Mouse (Mus musculus): ENCODE results near the gene Epha4. TPM values are rescaled to one million over a fixed set of nuclear protein-coding genes. Genes with fewer than 3 reads are reported as not detected.
A peak's percentile ranks its signal among the peaks of the same experiment; 100 is the strongest.

Gene Epha4
- total RNA-seq, 2 experiments from 2014 or later: 274 to 323 TPM

- no peak for DNase-seq (ENCODE audit: low spot score in 2 of 2)
Measured at GRCm38 (mm10) chr1:77410153-77410552, 104.7 kb downstream of the Epha4 start.

GRCm38 (mm10) chr1:77409509-77409908 lies 105.4 kb downstream of the Epha4 start:
- no peak for DNase-seq (ENCODE audit: low spot score in 2 of 2)

GRCm38 (mm10) chr1:77407417-77407816 lies 107.5 kb downstream of the Epha4 start:
- DNase-seq (ENCODE audit: low spot score in 2 of 2): no peak

GRCm38 (mm10) chr1:77406631-77407030 lies 108.3 kb downstream of the Epha4 start:
- DNase-seq (ENCODE audit: low spot score in 2 of 2): peak in 1 of 2 experiments; percentile 58

GRCm38 (mm10) chr1:77404537-77404936 lies 110.4 kb downstream of the Epha4 start:
- no peak for DNase-seq (ENCODE audit: low spot score in 2 of 2)

GRCm38 (mm10) chr1:77402942-77403341 lies 111.9 kb downstream of the Epha4 start:
- DNase-seq (ENCODE audit: low spot score in 2 of 2): no peak

GRCm38 (mm10) chr1:77401465-77401864 lies 113.4 kb downstream of the Epha4 start:
- no peak for DNase-seq (ENCODE audit: low spot score in 2 of 2)

- no peak for DNase-seq (ENCODE audit: low spot score in 2 of 2)
Measured at GRCm38 (mm10) chr1:77391590-77391989, 123.3 kb downstream of the Epha4 start.

- DNase-seq (ENCODE audit: low spot score in 2 of 2): no peak
Measured at GRCm38 (mm10) chr1:77389069-77389468, 125.8 kb downstream of the Epha4 start.

GRCm38 (mm10) chr1:77388556-77388955 lies 126.3 kb downstream of the Epha4 start:
- no peak for DNase-seq (ENCODE audit: low spot score in 2 of 2)

- no peak for DNase-seq (ENCODE audit: low spot score in 2 of 2)
Measured at GRCm38 (mm10) chr1:77385613-77386012, 129.3 kb downstream of the Epha4 start.

GRCm38 (mm10) chr1:77383466-77383865 lies 131.4 kb downstream of the Epha4 start:
- no peak for DNase-seq (ENCODE audit: low spot score in 2 of 2)

GRCm38 (mm10) chr1:77377550-77377980 lies 137.3 kb downstream of the Epha4 start:
- no peak for DNase-seq (ENCODE audit: low spot score in 2 of 2)

GRCm38 (mm10) chr1:77374054-77374453 lies 140.8 kb downstream of the Epha4 start:
- no peak for DNase-seq (ENCODE audit: low spot score in 2 of 2)

- DNase-seq (ENCODE audit: low spot score in 2 of 2): no peak
Measured at GRCm38 (mm10) chr1:77370921-77371320, 144.0 kb downstream of the Epha4 start.

GRCm38 (mm10) chr1:77369255-77369837 lies 145.5 kb downstream of the Epha4 start:
- peak in 1 of 2 experiments; percentile 63 for DNase-seq (ENCODE audit: low spot score in 2 of 2)

- DNase-seq (ENCODE audit: low spot score in 2 of 2): no peak
Measured at GRCm38 (mm10) chr1:77365850-77366249, 149.0 kb downstream of the Epha4 start.

- DNase-seq (ENCODE audit: low spot score in 2 of 2): no peak
Measured at GRCm38 (mm10) chr1:77364596-77364995, 150.3 kb downstream of the Epha4 start.

- DNase-seq (ENCODE audit: low spot score in 2 of 2): no peak
Measured at GRCm38 (mm10) chr1:77363848-77364247, 151.0 kb downstream of the Epha4 start.

- peak; percentile 73 to 90 for DNase-seq (ENCODE audit: low spot score in 2 of 2)
Measured at GRCm38 (mm10) chr1:77346459-77346858, 168.4 kb downstream of the Epha4 start.

- no peak for DNase-seq (ENCODE audit: low spot score in 2 of 2)
Measured at GRCm38 (mm10) chr1:77343792-77344191, 171.1 kb downstream of the Epha4 start.

- DNase-seq (ENCODE audit: low spot score in 2 of 2): no peak
Measured at GRCm38 (mm10) chr1:77339701-77340100, 175.2 kb downstream of the Epha4 start.

- no peak for DNase-seq (ENCODE audit: low spot score in 2 of 2)
Measured at GRCm38 (mm10) chr1:77338346-77338745, 176.5 kb downstream of the Epha4 start.

Data from layer of hippocampus, adult 18-20 months (tissue).